Mouse (Mus musculus): ENCODE data around the gene Efnb3. TPM values are rescaled to one million over a fixed set of nuclear protein-coding genes. Genes with fewer than 3 reads are reported as not detected.
A peak's percentile ranks its signal among the peaks of the same experiment; 100 is the strongest.

Gene Efnb3
- polyA plus RNA-seq, 1 experiment from 2014 or later: 126 TPM

GRCm38 (mm10) chr11:69599436-69599835, 39.4 kb upstream of the Efnb3 start:
- H3K4me2 ChIP-seq: no peak overlapping the region
- peak overlapping the region; percentile 63; the same call in 1 of the 2 replicates for H3K27ac ChIP-seq (replicated peaks)
- H3K9me3 ChIP-seq (replicated peaks): no peaks in the 10 kb centered on the region
- 9% methylated on average over 9 of the region's 9 CpGs for WGBS
- peaks cover 36% of the 10 kb centered on the region for H3K4me1 ChIP-seq
- no peak overlapping the region for H3K4me3 ChIP-seq (replicated peaks)
- ATAC-seq (ENCODE audit: low FRiP score): no peak
- H3K36me3 ChIP-seq: peaks cover 28% of the 10 kb centered on the region
- no peak overlapping the region for H3K9ac ChIP-seq (replicated peaks)
- H3K27me3 ChIP-seq (replicated peaks): no peaks in the 10 kb centered on the region

GRCm38 (mm10) chr11:69594853-69595252, 34.8 kb upstream of the Efnb3 start:
- WGBS: 93% methylated on average over 6 of the region's 6 CpGs
- H3K4me2 ChIP-seq: no peak overlapping the region
- H3K36me3 ChIP-seq: peaks cover 33% of the 10 kb centered on the region
- H3K27ac ChIP-seq (replicated peaks): no peak overlapping the region
- ATAC-seq (ENCODE audit: low FRiP score): no peak
- H3K9ac ChIP-seq (replicated peaks): no peak overlapping the region
- peaks cover 5% of the 10 kb centered on the region; the same call in 1 of the 2 replicates for H3K4me1 ChIP-seq
- H3K9me3 ChIP-seq (replicated peaks): no peaks in the 10 kb centered on the region
- H3K4me3 ChIP-seq (replicated peaks): no peak overlapping the region
- H3K27me3 ChIP-seq (replicated peaks): no peaks in the 10 kb centered on the region

GRCm38 (mm10) chr11:69592799-69593198, 32.8 kb upstream of the Efnb3 start:
- peaks cover 50% of the 10 kb centered on the region for H3K36me3 ChIP-seq
- no peaks in the 10 kb centered on the region for H3K9me3 ChIP-seq (replicated peaks)
- no peak for ATAC-seq (ENCODE audit: low FRiP score)
- H3K27ac ChIP-seq (replicated peaks): peak overlapping the region; percentile 56; the same call in 1 of the 2 replicates
- H3K9ac ChIP-seq (replicated peaks): no peak overlapping the region
- 91% methylated on average over 4 of the region's 4 CpGs for WGBS
- H3K4me3 ChIP-seq (replicated peaks): no peak overlapping the region
- no peaks in the 10 kb centered on the region for H3K27me3 ChIP-seq (replicated peaks)
- no peaks in the 10 kb centered on the region for H3K4me1 ChIP-seq
- H3K4me2 ChIP-seq: no peak overlapping the region

- Histone ChIP-seq H3K9me3 (replicated peaks) (no peaks in the 10 kb centered on the region), H3K4me3 (replicated peaks) (no peak overlapping the region), H3K27ac (replicated peaks) (peak overlapping the region; percentile 56; the same call in 1 of the 2 replicates), H3K36me3 (peaks cover 55% of the 10 kb centered on the region), H3K4me1 (no peaks in the 10 kb centered on the region), H3K9ac (replicated peaks) (no peak overlapping the region), H3K4me2 (no peak overlapping the region), H3K27me3 (replicated peaks) (no peaks in the 10 kb centered on the region)
- peak; percentile 91 for ATAC-seq (ENCODE audit: low FRiP score)
- 74% methylated on average over 7 of the region's 7 CpGs for WGBS
These were observed 32.1 kb upstream of the Efnb3 start for GRCm38 (mm10) chr11:69591899-69592637.

- H3K4me2 ChIP-seq: no peak overlapping the region
- H3K36me3 ChIP-seq: peaks cover 55% of the 10 kb centered on the region
- H3K4me3 ChIP-seq (replicated peaks): no peak overlapping the region
- no peaks in the 10 kb centered on the region for H3K4me1 ChIP-seq
- WGBS: 88% methylated on average over 3 of the region's 3 CpGs
- no peak for ATAC-seq (ENCODE audit: low FRiP score)
- no peak overlapping the region; the same call in 1 of the 2 replicates for H3K27ac ChIP-seq (replicated peaks)
- no peaks in the 10 kb centered on the region for H3K9me3 ChIP-seq (replicated peaks)
- H3K9ac ChIP-seq (replicated peaks): no peak overlapping the region
- no peaks in the 10 kb centered on the region for H3K27me3 ChIP-seq (replicated peaks)
These were observed 31.4 kb upstream of the Efnb3 start for GRCm38 (mm10) chr11:69591424-69591823.

GRCm38 (mm10) chr11:69590622-69591021, 30.6 kb upstream of the Efnb3 start:
- H3K9ac ChIP-seq (replicated peaks): no peak overlapping the region
- peaks cover 54% of the 10 kb centered on the region for H3K36me3 ChIP-seq
- H3K4me3 ChIP-seq (replicated peaks): no peak overlapping the region
- ATAC-seq (ENCODE audit: low FRiP score): no peak
- no peak overlapping the region for H3K4me2 ChIP-seq
- no peaks in the 10 kb centered on the region for H3K9me3 ChIP-seq (replicated peaks)
- no peaks in the 10 kb centered on the region for H3K27me3 ChIP-seq (replicated peaks)
- WGBS: 96% methylated on average over 8 of the region's 8 CpGs
- H3K4me1 ChIP-seq: no peaks in the 10 kb centered on the region
- H3K27ac ChIP-seq (replicated peaks): no peak overlapping the region

GRCm38 (mm10) chr11:69589207-69589834, 29.3 kb upstream of the Efnb3 start:
- Histone ChIP-seq H3K4me3 (replicated peaks) (no peak overlapping the region), H3K27ac (replicated peaks) (no peak overlapping the region), H3K36me3 (peaks cover 48% of the 10 kb centered on the region), H3K27me3 (replicated peaks) (no peaks in the 10 kb centered on the region), H3K9ac (replicated peaks) (no peak overlapping the region), H3K9me3 (replicated peaks) (no peaks in the 10 kb centered on the region), H3K4me1 (no peaks in the 10 kb centered on the region), H3K4me2 (no peak overlapping the region)
- no peak for ATAC-seq (ENCODE audit: low FRiP score)
- WGBS: 95% methylated on average over 22 of the region's 22 CpGs

- no peaks in the 10 kb centered on the region for H3K9me3 ChIP-seq (replicated peaks)
- H3K9ac ChIP-seq (replicated peaks): no peak overlapping the region
- H3K4me1 ChIP-seq: peaks cover 15% of the 10 kb centered on the region
- ATAC-seq (ENCODE audit: low FRiP score): no peak
- H3K27ac ChIP-seq (replicated peaks): no peak overlapping the region
- 81% methylated on average over 7 of the region's 7 CpGs for WGBS
- peaks cover 33% of the 10 kb centered on the region for H3K36me3 ChIP-seq
- no peak overlapping the region for H3K4me2 ChIP-seq
- no peak overlapping the region for H3K4me3 ChIP-seq (replicated peaks)
- no peaks in the 10 kb centered on the region for H3K27me3 ChIP-seq (replicated peaks)
These were observed 25.8 kb upstream of the Efnb3 start for GRCm38 (mm10) chr11:69585718-69586325.

- Histone ChIP-seq H3K4me2 (no peak overlapping the region), H3K36me3 (peaks cover 26% of the 10 kb centered on the region), H3K27me3 (replicated peaks) (no peaks in the 10 kb centered on the region), H3K4me1 (peaks cover 15% of the 10 kb centered on the region), H3K27ac (replicated peaks) (no peak overlapping the region), H3K4me3 (replicated peaks) (no peak overlapping the region), H3K9ac (replicated peaks) (no peak overlapping the region), H3K9me3 (replicated peaks) (no peaks in the 10 kb centered on the region)
- 96% methylated on average over 13 of the region's 13 CpGs for WGBS
- ATAC-seq (ENCODE audit: low FRiP score): no peak
These were observed 24.9 kb upstream of the Efnb3 start for GRCm38 (mm10) chr11:69584937-69585336.

GRCm38 (mm10) chr11:69584008-69584407, 24.0 kb upstream of the Efnb3 start:
- Histone ChIP-seq H3K36me3 (peaks cover 17% of the 10 kb centered on the region), H3K27ac (replicated peaks) (no peak overlapping the region), H3K27me3 (replicated peaks) (no peaks in the 10 kb centered on the region), H3K4me2 (no peak overlapping the region), H3K4me3 (replicated peaks) (no peak overlapping the region), H3K9me3 (replicated peaks) (no peaks in the 10 kb centered on the region), H3K9ac (replicated peaks) (no peak overlapping the region), H3K4me1 (peaks cover 18% of the 10 kb centered on the region)
- ATAC-seq (ENCODE audit: low FRiP score): no peak
- WGBS: 87% methylated on average over 7 of the region's 7 CpGs

- Histone ChIP-seq H3K4me2 (peak overlapping the region; percentile 90), H3K9me3 (replicated peaks) (no peaks in the 10 kb centered on the region), H3K36me3 (peaks cover under 1% of the 10 kb centered on the region; the same call in 1 of the 2 replicates), H3K9ac (replicated peaks) (peak overlapping the region; percentile 35), H3K4me1 (peaks cover 32% of the 10 kb centered on the region), H3K27ac (replicated peaks) (no peak overlapping the region), H3K27me3 (replicated peaks) (no peaks in the 10 kb centered on the region), H3K4me3 (replicated peaks) (peak overlapping the region; percentile 83; the same call in 1 of the 2 replicates)
- ATAC-seq (ENCODE audit: low FRiP score): no peak
- 64% methylated on average over 9 of the region's 9 CpGs for WGBS
These were observed 22.3 kb upstream of the Efnb3 start for GRCm38 (mm10) chr11:69582230-69582805.
